Mouse (Mus musculus): Measurements from ENCODE around the gene Cbwd1. TPM values are rescaled to one million over a fixed set of nuclear protein-coding genes. Genes with fewer than 3 reads are reported as not detected.

The Cbwd1 gene
- 0.80 and 2.9 TPM in 2 replicates for polyA plus RNA-seq (2012; rRNA removed; ENCODE audit: low replicate concordance)

DNA sequence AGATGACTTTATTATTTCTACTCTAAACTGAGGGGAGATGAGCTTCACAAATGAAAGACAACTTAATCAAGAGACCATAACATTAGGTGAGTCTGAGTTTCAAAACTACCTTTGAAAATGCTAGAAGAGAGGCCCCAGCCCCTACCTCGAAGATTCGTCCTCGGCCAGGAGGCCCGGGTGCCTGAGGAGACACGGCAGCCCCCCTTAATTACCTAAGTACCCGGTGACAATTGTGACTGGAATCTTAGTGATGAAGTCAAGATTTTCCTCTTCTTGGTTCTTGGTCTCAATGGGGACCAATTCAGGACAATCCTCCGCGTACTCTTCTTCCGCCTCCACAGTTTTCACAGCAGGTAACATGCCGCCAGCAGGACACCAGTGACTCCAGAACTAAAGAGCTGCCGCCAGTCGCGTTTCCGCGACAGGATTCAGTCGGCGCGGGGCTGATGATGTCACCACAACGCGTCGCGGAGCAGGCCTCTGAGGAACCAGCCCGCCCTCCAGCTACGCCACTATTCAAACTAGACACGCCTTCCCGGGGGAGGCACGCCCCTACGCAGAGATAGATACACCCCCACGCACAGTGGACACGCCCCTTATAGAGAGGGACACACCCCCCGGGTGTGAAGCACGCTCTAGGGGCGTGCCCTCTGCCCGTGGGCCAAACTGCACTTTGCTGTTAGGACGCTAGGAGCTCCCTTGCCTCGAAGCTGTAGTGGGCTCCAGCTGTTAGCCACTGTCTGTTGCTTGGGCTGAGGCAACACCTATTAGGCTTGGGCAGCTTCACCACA lies at the start of gene Cbwd1:
Gene Cbwd1, minus strand, starts transcription at position 439 of the 791 bp plus-strand sequence.

DNA sequence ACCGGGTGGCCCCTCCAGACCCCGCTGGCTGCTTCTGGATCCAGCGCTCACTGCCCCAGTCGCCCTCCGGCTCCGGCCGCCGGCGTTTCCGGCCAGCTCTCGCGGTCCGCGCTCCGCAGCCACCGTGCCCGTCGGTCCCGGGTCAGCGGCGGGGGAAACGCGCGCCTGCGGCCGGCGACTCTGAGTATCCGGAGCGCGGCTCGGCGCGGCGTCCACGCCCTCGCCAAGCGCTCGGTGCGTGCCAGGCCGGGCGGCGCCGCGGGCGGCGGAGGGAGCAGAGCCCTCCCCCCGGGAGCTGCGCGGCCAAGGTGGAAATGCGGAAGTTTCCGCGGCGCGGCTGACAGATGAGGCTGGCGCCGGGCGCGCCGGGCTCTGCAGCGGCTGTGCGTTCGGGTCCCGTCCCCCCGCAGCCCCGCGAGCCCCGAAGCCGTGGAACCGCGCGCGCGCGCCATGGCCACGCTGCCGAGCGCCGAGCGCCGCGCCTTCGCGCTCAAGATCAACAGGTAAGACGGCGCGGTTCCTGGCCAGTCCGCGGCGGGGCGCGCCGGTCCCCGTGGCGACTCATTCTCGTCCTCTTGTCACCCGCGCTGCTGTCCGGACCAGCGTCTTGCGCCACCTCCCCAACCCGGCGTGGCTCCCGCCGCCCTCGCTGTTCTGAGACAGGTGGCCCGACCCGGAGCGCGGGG lies 37.9 kb upstream of the Cbwd1 start, which contains the start of gene Dock8:
Gene Dock8, plus strand, starts transcription at position 334 of the 686 bp plus-strand sequence.

DNA sequence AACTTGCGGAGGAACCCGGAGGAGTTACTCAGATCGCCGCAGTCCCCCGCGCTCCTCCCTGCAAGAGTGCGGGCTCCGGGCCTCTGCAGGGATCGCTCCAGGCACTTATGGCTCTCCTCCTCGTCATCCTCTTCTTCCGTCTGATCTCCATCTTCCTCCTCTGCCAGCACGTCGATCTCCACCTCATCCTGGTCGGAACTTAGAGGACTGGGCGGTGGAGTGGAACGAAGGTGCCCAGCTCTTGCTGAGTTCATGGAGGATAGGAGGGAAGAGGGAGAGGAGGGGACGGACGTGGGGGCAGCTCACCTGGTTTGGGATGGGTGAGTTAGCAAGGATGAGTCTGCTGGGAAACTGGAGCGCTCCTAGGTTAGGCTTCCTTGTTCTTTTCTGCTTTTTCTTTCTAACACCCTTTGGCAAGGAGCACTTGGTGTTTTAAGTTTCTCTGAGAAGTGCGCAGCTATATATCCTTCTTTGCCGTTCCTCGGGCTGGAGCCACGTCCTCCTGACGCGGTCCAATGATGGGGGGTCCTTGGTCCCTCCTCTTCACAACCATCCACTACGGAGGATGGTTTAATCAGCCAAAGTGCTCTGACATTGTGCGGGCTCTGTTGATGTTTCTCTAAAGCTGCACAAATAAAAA lies 60.7 kb downstream of the Cbwd1 start, which contains the start of gene Foxd4:
Gene Foxd4, minus strand, starts transcription at position 617 of the 640 bp plus-strand sequence.

DNA sequence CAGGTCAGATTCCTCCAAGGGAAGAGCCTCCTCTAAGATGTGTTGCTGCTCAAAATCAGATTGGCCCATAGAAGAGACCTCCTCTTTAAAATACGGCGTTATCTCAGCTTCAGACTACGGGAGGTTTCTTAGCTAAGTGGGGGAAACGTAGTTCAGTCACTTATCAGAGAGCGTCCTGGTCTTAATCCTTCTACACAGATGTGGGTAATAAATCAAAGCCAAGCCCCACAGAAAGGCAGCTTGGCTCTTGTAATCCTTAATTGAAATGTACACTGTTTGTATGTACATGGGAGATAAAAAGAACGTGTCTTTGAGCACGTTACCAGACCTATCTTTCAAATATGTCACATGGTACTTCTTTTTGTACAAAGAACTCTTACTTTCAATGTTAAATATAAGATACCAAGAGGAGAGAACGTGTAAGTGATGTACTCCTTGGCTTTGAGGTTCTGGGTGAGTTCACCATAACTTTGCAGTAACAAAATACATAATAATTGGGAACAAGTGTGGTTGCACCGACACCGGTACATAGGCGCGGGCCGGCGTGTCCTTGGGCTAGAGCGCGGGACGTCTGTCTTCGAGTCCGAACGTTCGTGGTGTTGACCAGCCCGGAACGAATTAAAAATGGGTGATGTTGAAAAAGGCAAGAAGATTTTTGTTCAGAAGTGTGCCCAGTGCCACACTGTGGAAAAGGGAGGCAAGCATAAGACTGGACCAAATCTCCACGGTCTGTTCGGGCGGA lies 86.1 kb downstream of the Cbwd1 start, which contains the start of gene Gm10053:
Gene Gm10053, plus strand, starts transcription at position 558 of the 742 bp plus-strand sequence.

Other genes starting within 250 kb of the Cbwd1 start
- gene Pgm5, start 99.8 kb downstream of the Cbwd1 start, polyA plus RNA-seq (2012; rRNA removed; ENCODE audit: low replicate concordance), result 4.0 and 8.9 TPM in 2 replicates
- gene Gm10053, start 85.9 kb downstream of the Cbwd1 start, polyA plus RNA-seq (2012; rRNA removed; ENCODE audit: low replicate concordance), result 8.9 and 50.5 TPM in 2 replicates
- gene Foxd4, start 60.4 kb downstream of the Cbwd1 start, polyA plus RNA-seq (2012; rRNA removed; ENCODE audit: low replicate concordance), result not detected in 2 replicates
- gene Dock8, start 37.9 kb upstream of the Cbwd1 start, polyA plus RNA-seq (2012; rRNA removed; ENCODE audit: low replicate concordance), result 27.0 and 30.0 TPM in 2 replicates

All from mammary gland, adult 2 months (tissue).